Mouse (Mus musculus) urinary bladder, adult 2 months (tissue): ENCODE data around the gene Tmem100. TPM values are rescaled to one million over a fixed set of nuclear protein-coding genes. Genes with fewer than 3 reads are reported as not detected.
A peak's percentile ranks its signal among the peaks of the same experiment; 100 is the strongest.

Experiments
- DNase-seq: peaks from one replicate; pipeline ENCODE4 v3.0.0; 2022; ENCODE audit warnings: low spot score
- polyA plus RNA-seq: library from polyadenylated mRNA; depleted of rRNA; stranded (reverse); fragments of >200 nt; gene quantifications from 2 replicates; pipeline ENCODE4 v1.2.3, GENCODE M21; 2012; rRNA removed

Tmem100 gene
- 8.2 and 11.0 TPM in 2 replicates for polyA plus RNA-seq

- no peak for DNase-seq
Observed at GRCm38 (mm10) chr11:90029841-90030398, at the start of gene Tmem100. Gene Tmem100 (plus strand): TSS chr11:90030348.

- DNase-seq = no peak
Observed at GRCm38 (mm10) chr11:89982918-89983317, 47.2 kb upstream of the Tmem100 start.

GRCm38 (mm10) chr11:89984436-89984835 is 45.7 kb upstream of the Tmem100 start:
- no peak for DNase-seq

DNA sequence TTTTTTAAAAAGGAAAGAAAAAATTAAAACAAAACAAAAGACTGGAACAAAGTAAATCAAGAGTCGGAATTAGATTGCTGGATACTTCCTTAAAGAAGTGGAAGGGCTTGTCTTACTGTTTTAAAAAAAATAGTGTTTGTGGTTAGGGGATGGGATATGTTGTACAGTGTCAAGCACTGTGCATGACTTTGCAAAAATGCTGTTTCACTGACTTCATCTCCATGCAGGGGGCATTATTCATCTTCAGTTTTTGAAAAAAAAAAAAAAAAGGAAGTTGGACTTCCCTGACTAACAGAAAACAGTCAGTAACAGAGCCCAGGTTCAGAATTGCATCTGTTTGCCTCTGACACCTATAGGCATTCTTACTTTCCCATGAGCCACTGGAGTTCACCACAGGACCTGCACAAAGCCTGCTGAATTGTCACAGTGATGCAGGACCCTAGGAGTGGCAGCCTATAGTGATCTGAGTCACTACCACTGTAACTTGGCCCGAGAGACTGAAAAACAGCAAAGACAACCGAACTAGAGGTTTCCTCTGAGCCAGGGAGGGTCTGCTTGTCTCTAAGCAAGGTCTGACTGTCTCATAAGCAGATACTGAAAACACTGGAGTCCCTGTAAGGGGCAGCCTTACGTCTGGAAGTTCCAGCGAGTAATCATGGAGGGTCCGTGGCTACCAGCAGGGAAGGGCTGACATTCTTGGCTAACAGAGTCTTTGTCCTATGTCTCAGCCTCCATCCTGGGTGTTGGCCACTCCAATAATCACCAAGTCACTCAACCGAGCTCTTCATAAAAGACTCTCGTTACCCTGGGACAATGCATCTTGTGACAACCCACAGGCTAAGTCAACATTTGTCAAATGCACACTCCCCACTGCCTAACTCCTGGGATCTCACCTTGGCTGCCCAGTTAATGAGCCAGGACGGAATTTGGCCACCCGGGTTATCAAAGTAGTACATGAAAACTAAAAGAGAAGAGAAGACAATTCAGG is 44.7 kb upstream of the Tmem100 start:
- DNase-seq = no peak

- DNase-seq = no peak
Observed at GRCm38 (mm10) chr11:89986516-89986915, 43.6 kb upstream of the Tmem100 start.

GRCm38 (mm10) chr11:89988936-89989589 is 41.1 kb upstream of the Tmem100 start:
- DNase-seq = no peak

DNA sequence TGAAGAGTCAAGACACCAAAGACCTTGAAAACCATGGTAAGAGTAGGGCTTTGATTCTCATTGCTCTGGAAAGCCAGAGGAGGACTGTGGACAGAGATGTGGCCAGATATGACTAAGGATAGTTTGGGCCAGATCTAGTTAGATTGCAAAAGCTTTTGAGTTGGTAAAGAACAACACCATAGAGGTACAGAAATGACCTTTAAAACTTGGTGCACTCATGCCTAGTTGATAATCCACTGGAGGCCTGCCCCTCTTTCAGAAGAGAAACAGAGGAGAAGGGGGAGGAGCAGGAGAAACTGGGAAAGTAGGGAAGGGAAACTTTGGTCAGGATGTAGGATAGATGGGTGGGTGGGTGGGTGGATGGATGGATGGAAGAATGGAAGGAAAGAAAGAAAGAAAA is 38.5 kb upstream of the Tmem100 start:
- no peak for DNase-seq

DNA sequence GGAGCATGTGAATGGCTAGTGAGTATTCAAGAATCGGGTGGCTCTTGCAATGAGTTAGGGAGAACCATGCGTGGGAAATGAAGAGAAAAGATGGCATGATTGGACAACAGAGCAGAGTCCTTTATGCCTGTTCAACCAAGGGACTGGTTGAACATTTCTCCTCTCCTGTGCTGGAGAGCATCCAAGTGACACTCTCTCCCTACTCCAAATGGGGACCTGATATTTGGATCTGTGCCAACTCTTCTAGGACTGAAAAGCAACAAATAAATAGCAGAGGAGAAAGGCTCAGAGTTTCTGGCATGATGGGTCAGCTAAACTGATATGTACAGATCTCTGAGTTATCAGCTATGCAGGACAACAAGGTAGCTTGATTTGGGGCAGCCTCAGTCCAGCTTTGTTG is 35.4 kb upstream of the Tmem100 start:
- no peak for DNase-seq

GRCm38 (mm10) chr11:89995596-89995995 is 34.6 kb upstream of the Tmem100 start:
- DNase-seq = no peak

GRCm38 (mm10) chr11:89996406-89996805 is 33.7 kb upstream of the Tmem100 start:
- DNase-seq = no peak

GRCm38 (mm10) chr11:89996856-89997255 is 33.3 kb upstream of the Tmem100 start:
- DNase-seq = no peak

DNA sequence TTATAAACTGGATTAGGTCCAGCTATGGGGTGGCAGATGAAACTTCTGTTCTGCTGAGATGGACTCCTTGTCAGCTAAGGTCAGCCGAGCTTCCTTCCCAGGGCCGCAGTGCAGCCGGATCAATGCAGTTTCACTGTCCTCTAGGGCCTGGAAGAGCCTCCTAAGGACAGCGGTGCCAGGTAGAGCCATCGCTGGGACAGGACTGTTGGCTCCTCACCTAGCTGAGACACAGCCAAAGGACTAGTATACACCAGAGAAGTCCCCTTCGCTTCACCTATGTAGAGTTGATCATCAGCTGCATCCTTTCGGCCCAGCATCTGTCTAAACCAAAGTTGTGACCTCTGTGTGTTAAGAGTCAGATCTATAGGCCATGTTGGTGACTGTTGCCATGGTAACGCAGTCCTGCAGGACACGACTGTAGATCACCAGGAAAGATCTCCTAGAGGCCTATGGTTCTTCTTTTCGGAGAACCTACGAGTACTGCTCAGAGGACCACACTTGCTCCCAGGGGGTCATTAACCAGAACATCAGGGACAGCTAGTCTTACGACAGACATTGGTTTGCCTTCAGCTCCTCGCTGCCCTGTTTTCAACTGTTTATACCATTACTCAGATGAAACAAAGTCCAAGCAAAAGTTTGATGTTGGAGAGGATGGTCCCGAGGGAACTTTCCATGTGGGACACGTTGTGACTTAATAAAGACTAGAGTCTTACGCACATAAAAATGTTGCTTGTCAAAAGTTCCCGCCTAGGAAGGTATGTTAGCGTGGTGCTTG is 31.0 kb upstream of the Tmem100 start:
- no peak for DNase-seq

GRCm38 (mm10) chr11:90000666-90001065 is 29.5 kb upstream of the Tmem100 start:
- no peak for DNase-seq

DNA sequence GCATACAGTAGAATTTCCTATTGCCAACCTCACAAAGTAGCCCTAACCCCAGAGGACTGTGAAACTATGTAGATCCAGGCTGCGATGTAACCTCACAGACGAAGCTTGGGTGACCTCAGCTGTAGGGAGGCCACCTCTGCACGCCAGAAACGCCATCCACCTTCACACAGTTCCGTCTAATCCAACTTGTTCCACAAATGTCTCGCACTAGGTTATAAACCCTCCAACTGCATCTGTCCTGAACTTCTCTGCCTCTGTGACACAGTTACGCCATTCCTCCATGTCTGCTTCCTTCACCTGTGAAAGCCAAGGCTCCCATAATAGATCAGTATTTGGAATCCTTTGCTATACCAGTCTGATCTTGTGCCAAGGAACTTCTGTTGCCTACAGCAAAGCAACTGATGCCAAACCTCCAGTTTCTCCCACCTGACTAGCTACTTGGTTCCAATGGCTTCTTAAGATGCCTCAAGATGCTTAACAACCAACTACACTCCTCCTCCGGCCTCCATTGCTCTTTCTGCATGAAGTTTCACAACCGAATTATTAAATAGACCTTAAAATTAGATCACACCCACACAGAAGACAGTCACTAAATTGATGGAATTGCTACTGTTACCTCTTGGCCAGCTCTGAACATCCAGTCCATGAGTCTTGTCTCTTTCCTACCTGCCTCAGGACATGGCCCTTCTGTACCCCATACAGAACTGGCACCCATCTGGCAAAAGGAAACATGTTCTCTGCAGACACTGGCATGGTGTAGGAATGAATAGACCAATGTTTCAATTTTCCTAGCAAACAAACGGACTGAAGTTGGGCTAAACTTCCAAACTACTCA is 28.5 kb upstream of the Tmem100 start:
- DNase-seq = no peak

- DNase-seq = peak; percentile 66
Observed at GRCm38 (mm10) chr11:90002231-90002986, 27.7 kb upstream of the Tmem100 start, which contains the start of gene Pctp. Gene Pctp (minus strand): TSS chr11:90002894.

- no peak for DNase-seq
Observed at GRCm38 (mm10) chr11:90002987-90003348, 27.2 kb upstream of the Tmem100 start.

DNA sequence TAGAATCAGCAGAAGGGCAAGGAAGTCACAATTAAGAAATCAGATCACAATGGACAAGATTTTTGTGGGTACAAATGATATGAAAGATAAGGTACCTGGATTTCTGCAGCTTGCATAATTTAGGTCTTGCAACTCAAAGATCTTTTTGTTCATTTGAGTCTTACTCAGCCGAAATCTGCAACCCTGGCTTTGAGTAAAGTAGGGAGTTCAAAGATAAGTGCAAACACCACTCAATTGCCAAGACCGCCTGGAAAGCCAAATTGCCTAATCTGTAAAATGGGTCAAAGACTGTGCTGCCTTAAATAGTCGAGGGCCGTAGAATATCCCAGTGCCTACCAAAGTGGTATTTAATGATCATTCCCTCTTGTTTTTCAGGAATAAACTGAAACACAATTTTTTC is 26.8 kb upstream of the Tmem100 start:
- DNase-seq = no peak

DNA sequence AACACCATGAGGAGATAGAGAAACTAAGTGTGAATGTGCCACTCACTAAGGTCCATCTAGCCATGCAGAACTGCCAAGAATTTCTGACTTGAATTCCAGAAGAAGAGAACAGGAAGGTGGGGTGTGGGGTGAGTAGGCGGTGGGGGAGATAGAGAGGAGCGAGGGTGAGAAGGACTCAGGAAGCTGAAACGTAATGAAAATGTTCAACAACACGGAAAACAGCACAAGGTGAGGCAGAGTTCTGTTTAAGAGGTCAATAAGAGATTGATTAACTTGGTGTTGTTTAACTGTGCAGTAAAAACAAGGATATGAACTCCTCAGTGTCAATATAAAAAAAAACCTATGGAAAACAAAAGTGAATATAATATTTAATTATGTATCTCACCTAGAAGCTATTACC is 24.0 kb upstream of the Tmem100 start:
- DNase-seq = no peak

DNA sequence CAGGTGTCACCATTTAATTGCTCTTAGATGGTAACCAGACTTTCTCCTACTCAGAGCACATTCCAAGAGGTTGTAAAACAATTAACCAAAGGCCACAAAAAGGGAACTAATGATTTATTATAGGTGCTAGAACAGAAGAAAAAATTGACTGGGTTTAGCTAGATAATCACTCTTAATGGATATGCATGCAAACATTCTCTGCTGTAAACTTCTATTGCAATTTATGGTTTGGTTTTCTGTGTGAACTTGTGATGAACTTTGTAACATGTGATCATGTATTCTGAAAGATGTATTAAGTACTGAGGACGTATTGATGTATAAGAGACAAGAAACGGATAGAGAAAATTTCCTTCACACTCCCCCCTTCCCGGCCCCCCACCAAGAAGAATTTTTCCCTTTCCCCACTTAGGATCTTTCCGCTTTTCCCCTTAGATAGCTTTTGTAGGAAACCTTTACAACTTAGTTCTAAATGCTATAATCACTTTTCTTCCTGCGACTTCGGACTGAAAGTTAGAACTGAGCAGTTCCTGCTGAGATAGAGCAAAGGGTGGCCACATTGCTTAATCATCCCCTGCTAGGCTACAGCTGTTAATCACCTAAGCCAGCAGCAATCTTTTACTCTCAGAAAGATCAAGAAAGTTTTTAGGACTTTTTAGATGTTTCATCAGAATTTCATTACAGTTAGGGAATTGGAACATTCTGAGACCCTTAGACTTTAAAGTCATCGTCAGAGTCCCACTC is 22.2 kb upstream of the Tmem100 start:
- no peak for DNase-seq
